Mouse (Mus musculus): ENCODE data around the gene Tcp10a. TPM values are rescaled to one million over a fixed set of nuclear protein-coding genes. Genes with fewer than 3 reads are reported as not detected.
"Not testable (repeated sequence)": the region's sequence is repeated elsewhere in the genome, so short reads cannot be mapped to it uniquely, and the experiment has no call there.

Gene Tcp10a
- total RNA-seq (2021) (not detected), polyA plus RNA-seq (2012; rRNA removed) (0.18 and 0.41 TPM in 2 replicates)
- long read RNA-seq: 0 reads

- DNase-seq; H3K36me3 ChIP-seq (ENCODE audit: control insufficient read depth, insufficient read depth, low read length): not testable (repeated sequence)
Observed at GRCm38 (mm10) chr17:7324346-7324745, at the start of gene Tcp10a. Gene Tcp10a, plus strand, starts transcription at chr17:7324646.

GRCm38 (mm10) chr17:7278702-7279242, 45.7 kb upstream of the Tcp10a start:
- Histone ChIP-seq H3K36me3 (ENCODE audit: control insufficient read depth, insufficient read depth, low read length) (no peaks in the 10 kb centered on the region), H3K79me2 (replicated peaks; ENCODE audit: control insufficient read depth, insufficient read depth, low read length) (no peaks in the 10 kb centered on the region), H3K27ac (no peak overlapping the region), H3K4me3 (no peak overlapping the region), H3K27me3 (ENCODE audit: control insufficient read depth, insufficient read depth, low read length) (no peaks in the 10 kb centered on the region), H3K4me1 (ENCODE audit: control insufficient read depth, insufficient read depth, low read length) (peaks cover 2% of the 10 kb centered on the region), H3K9ac (ENCODE audit: low read depth, low read length) (no peak overlapping the region)
- DNase-seq: no peak
- intact Hi-C loops (cut with DNase I): no loop called here
- WGBS: 84% methylated on average over 15 of the region's 15 CpGs
- TF ChIP-seq POLR2A (IDR thresholded peaks at IDR 0.05; ENCODE audit: insufficient read depth, low read depth, low read length) (no peak), CTCF (IDR thresholded peaks at IDR 0.05) (no peak), EP300 (IDR thresholded peaks at IDR 0.05; ENCODE audit: insufficient read depth, low read depth, low read length) (no peak)

More at GRCm38 (mm10) chr17:7324346-7324745, at the start of gene Tcp10a:
- H3K9ac ChIP-seq (ENCODE audit: low read depth, low read length); H3K27ac ChIP-seq; H3K4me1 ChIP-seq (ENCODE audit: control insufficient read depth, insufficient read depth, low read length); H3K4me3 ChIP-seq; H3K27me3 ChIP-seq (ENCODE audit: control insufficient read depth, insufficient read depth, low read length); intact Hi-C loops (cut with DNase I); H3K79me2 ChIP-seq (replicated peaks; ENCODE audit: control insufficient read depth, insufficient read depth, low read length): not testable (repeated sequence)
- WGBS: 93% methylated on average over 5 of the region's 5 CpGs

- Histone ChIP-seq H3K36me3 (ENCODE audit: control insufficient read depth, insufficient read depth, low read length) (no peaks in the 10 kb centered on the region), H3K9ac (ENCODE audit: low read depth, low read length) (no peak overlapping the region), H3K27ac (no peak overlapping the region), H3K4me1 (ENCODE audit: control insufficient read depth, insufficient read depth, low read length) (peaks cover 2% of the 10 kb centered on the region), H3K27me3 (ENCODE audit: control insufficient read depth, insufficient read depth, low read length) (no peaks in the 10 kb centered on the region), H3K79me2 (replicated peaks; ENCODE audit: control insufficient read depth, insufficient read depth, low read length) (no peaks in the 10 kb centered on the region), H3K4me3 (no peak overlapping the region)
- TF ChIP-seq CTCF (IDR thresholded peaks at IDR 0.05): no peak
- no peak for TF ChIP-seq EP300 (IDR thresholded peaks at IDR 0.05; ENCODE audit: insufficient read depth, low read depth, low read length)
- no peak for TF ChIP-seq POLR2A (IDR thresholded peaks at IDR 0.05; ENCODE audit: insufficient read depth, low read depth, low read length)
- no peak for DNase-seq
- intact Hi-C loops (cut with DNase I): no loop called here
- 97% methylated on average over 9 of the region's 9 CpGs for WGBS
Observed at GRCm38 (mm10) chr17:7279251-7279650, 45.2 kb upstream of the Tcp10a start.

DNA sequence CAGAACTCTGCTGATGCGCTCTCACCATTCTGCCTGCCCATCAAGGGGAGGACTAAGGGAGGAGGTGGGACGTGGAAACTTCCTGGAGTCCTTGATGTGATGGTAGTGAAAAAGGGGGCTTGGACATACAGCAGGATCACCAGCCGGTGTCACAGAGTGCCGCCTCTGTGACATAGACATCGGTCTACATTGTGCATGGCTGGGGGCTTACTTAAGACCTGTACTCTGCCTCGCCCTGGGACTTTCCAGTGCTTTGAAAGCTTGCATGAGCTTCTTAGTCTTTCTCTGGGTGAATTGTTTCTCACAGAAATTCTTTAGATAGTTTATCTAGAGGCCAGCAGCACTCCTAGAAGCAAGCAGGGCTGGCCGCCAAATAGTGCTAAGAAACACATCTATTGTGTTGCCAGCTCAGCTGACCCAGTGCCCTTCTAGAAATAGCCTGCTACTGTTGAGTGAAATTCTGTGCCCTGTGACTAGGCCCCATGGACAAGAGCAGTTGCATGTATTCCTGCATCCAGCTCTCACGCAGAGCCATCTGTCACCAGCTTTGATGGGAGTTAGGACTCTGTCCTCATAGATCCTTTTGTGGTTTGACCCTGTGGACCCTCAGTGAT, 40.0 kb upstream of the Tcp10a start:
- DNase-seq: peak; percentile 58 to 79
- no peaks in the 10 kb centered on the region for H3K36me3 ChIP-seq (ENCODE audit: control insufficient read depth, insufficient read depth, low read length)
- peak overlapping the region; percentile 74 for H3K27ac ChIP-seq
- H3K79me2 ChIP-seq (replicated peaks; ENCODE audit: control insufficient read depth, insufficient read depth, low read length): no peaks in the 10 kb centered on the region
- 42% methylated on average over 8 of the region's 8 CpGs for WGBS
- H3K4me1 ChIP-seq (ENCODE audit: control insufficient read depth, insufficient read depth, low read length): peaks cover 11% of the 10 kb centered on the region
- H3K27me3 ChIP-seq (ENCODE audit: control insufficient read depth, insufficient read depth, low read length): no peaks in the 10 kb centered on the region
- no peak for TF ChIP-seq POLR2A (IDR thresholded peaks at IDR 0.05; ENCODE audit: insufficient read depth, low read depth, low read length)
- 0 out of 2 replicates have a peak, but pooled peaks have one; percentile 74 for TF ChIP-seq EP300 (IDR thresholded peaks at IDR 0.05; ENCODE audit: insufficient read depth, low read depth, low read length)
- H3K9ac ChIP-seq (ENCODE audit: low read depth, low read length): no peak overlapping the region
- no peak overlapping the region for H3K4me3 ChIP-seq
- intact Hi-C loops (cut with DNase I): no loop called here

GRCm38 (mm10) chr17:7285292-7285691, 39.2 kb upstream of the Tcp10a start:
- Histone ChIP-seq H3K36me3 (ENCODE audit: control insufficient read depth, insufficient read depth, low read length) (no peaks in the 10 kb centered on the region), H3K79me2 (replicated peaks; ENCODE audit: control insufficient read depth, insufficient read depth, low read length) (no peaks in the 10 kb centered on the region), H3K9ac (ENCODE audit: low read depth, low read length) (no peak overlapping the region), H3K4me1 (ENCODE audit: control insufficient read depth, insufficient read depth, low read length) (peaks cover 11% of the 10 kb centered on the region), H3K27ac (peak overlapping the region; percentile 74), H3K4me3 (no peak overlapping the region), H3K27me3 (ENCODE audit: control insufficient read depth, insufficient read depth, low read length) (no peaks in the 10 kb centered on the region)
- TF ChIP-seq EP300 (IDR thresholded peaks at IDR 0.05; ENCODE audit: insufficient read depth, low read depth, low read length) (no peak), CTCF (IDR thresholded peaks at IDR 0.05) (no peak), POLR2A (IDR thresholded peaks at IDR 0.05; ENCODE audit: insufficient read depth, low read depth, low read length) (no peak)
- intact Hi-C loops (cut with DNase I): no loop called here
- no peak for DNase-seq
- 77% methylated on average over 12 of the region's 12 CpGs for WGBS

DNA sequence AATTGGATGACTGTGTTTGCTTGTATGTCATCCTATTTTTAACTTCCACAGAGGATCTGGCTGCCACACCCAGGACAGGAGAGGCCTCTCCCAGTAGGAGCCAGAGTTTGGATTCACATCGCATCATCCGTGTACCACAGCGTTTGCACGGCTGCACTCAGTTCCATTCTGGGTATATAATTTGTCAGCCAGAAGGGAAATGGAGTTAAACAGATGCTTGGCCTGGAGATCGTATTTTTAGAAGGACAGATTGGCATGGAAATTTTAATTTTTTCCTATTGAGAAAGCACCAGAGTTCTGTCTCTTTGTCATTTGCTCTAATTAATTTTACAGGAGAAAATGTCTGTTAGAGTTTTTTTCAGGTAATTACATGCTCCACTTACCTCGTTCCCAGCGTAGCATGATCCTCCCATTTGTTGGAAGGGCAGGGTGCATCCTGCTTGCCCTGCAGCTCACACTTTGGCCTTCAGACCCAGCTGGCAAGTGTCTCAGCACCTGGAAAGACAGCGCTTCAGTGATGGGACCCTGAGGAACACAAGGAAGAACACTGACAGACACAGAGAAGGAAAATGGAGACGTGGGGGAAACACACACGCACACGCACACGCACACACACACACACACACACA, 37.9 kb upstream of the Tcp10a start:
- DNase-seq: no peak
- H3K27ac ChIP-seq: no peak overlapping the region
- no peaks in the 10 kb centered on the region for H3K36me3 ChIP-seq (ENCODE audit: control insufficient read depth, insufficient read depth, low read length)
- H3K79me2 ChIP-seq (replicated peaks; ENCODE audit: control insufficient read depth, insufficient read depth, low read length): no peaks in the 10 kb centered on the region
- H3K4me1 ChIP-seq (ENCODE audit: control insufficient read depth, insufficient read depth, low read length): peaks cover 11% of the 10 kb centered on the region
- intact Hi-C loops (cut with DNase I): no loop called here
- no peak overlapping the region for H3K4me3 ChIP-seq
- TF ChIP-seq CTCF (IDR thresholded peaks at IDR 0.05): no peak
- TF ChIP-seq EP300 (IDR thresholded peaks at IDR 0.05; ENCODE audit: insufficient read depth, low read depth, low read length): no peak
- TF ChIP-seq POLR2A (IDR thresholded peaks at IDR 0.05; ENCODE audit: insufficient read depth, low read depth, low read length): no peak
- 71% methylated on average over 12 of the region's 12 CpGs for WGBS
- no peak overlapping the region for H3K9ac ChIP-seq (ENCODE audit: low read depth, low read length)
- H3K27me3 ChIP-seq (ENCODE audit: control insufficient read depth, insufficient read depth, low read length): no peaks in the 10 kb centered on the region
